Mouse (Mus musculus): ENCODE measurements around the gene Krt33a.

DNA sequence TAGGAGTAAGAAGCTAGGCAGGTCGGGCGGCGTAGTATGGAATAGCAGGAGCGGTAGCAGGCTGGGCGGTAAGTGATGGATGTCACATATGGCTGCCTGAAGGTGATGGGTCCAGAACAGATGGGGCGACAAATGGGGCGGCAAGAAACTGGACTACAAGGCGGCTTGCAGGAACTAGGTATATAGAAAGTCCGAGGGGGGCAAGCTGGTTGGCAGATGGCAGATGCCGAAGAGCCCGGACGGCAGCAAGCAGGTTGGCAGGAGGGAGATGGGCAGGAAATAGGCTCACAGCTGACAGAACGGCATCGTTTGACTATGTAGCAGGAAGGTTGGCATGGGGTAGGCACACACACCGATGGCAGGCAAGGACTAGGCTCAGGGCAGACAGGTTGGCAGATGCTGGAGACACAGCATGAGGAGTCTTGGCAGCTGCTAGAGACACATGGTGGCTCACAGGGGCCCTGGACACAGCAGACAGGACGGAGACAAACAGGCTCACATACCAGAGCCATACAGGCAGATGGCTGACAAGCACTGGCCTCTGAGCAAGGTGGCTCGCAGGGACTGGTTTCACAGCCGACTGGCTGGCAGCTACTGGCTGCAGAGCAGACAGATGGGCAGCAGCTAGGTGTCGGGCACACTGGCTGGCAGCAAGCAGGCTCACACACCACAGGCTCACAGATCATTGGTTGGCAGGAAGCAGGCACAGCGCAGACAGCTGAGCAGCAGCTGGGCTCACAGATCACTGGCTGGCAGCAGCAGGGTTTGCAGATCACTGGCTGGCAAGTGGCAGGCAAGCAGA is 30.5 kb downstream of the Krt33a start:
- TF ChIP-seq ZKSCAN1 (IDR thresholded peaks at IDR 0.05; ENCODE audit: low read depth, low read length) (no peak), POLR2A (IDR thresholded peaks at IDR 0.05; ENCODE audit: control insufficient read depth in 1 of 2, insufficient read depth in 1 of 2, low read depth in 1 of 2, low read length in 2 of 2, poor library complexity in 1 of 2) (no peak), CTCF (IDR thresholded peaks at IDR 0.05 in 2 of 3, conservative IDR thresholded peaks at IDR 0.05 in 1 of 3; ENCODE audit: control insufficient read depth in 1 of 3, insufficient read depth in 1 of 3, low read depth in 2 of 3, low read length in 3 of 3, poor library complexity in 1 of 3, severe bottlenecking in 1 of 3) (no peak), ZC3H11A (IDR thresholded peaks at IDR 0.05; ENCODE audit: low read depth, low read length) (no peak), SIN3A (IDR thresholded peaks at IDR 0.05; ENCODE audit: low read length) (no peak), SMC3 (IDR thresholded peaks at IDR 0.05; ENCODE audit: low read depth, low read length) (no peak), BHLHE40 (IDR thresholded peaks at IDR 0.05; ENCODE audit: borderline replicate concordance, low read depth, low read length) (no peak), TAL1 (IDR thresholded peaks at IDR 0.05; ENCODE audit: low read length) (no peak), RCOR1 (IDR thresholded peaks at IDR 0.05; ENCODE audit: low read depth, low read length) (no peak), GABPA (IDR thresholded peaks at IDR 0.05; ENCODE audit: low read depth, low read length) (no peak), MAFK (IDR thresholded peaks at IDR 0.05; ENCODE audit: borderline replicate concordance, low read depth, low read length) (no peak), USF1 (IDR thresholded peaks at IDR 0.05; ENCODE audit: low read depth, low read length) (no peak), KAT2A (conservative IDR thresholded peaks at IDR 0.05; ENCODE audit: low read depth, low read length) (no peak), MAX (IDR thresholded peaks at IDR 0.05; ENCODE audit: low read length) (no peak)
